Mouse (Mus musculus) midbrain, embryonic 12.5 days (tissue): ENCODE measurements around the gene Tctex1d1. TPM values are rescaled to one million over a fixed set of nuclear protein-coding genes. Genes with fewer than 3 reads are reported as not detected.

Source experiments
- ATAC-seq: fragments of 200-750 bp; cut with Nextera tagmentation; 2 replicates; pipeline ENCODE4 v1.8.0; 2017; ENCODE audit warnings: low read depth, moderate TSS enrichment, moderate library complexity; ENCODE audit not compliant: low FRiP score
- H3K27ac ChIP-seq: fragments of 300-500 bp; sonication (generic); replicated peaks from 2 replicates; pipeline ENCODE4 v1.5.1; 2016; ENCODE audit warnings: mild to moderate bottlenecking
- H3K27me3 ChIP-seq: fragments of 300-500 bp; sonication (generic); 2 replicates; pipeline ENCODE4 v1.6.1; 2016; ENCODE audit warnings: mild to moderate bottlenecking
- H3K36me3 ChIP-seq: fragments of 300-500 bp; sonication (generic); 2 replicates; pipeline ENCODE4 v1.6.1; 2016
- H3K4me1 ChIP-seq: fragments of 300-500 bp; sonication (generic); 2 replicates; pipeline ENCODE4 v1.6.1; 2016
- H3K4me2 ChIP-seq: fragments of 300-500 bp; sonication (generic); replicated peaks from 2 replicates; pipeline ENCODE4 v1.6.1; 2016; ENCODE audit warnings: mild to moderate bottlenecking, moderate library complexity
- H3K4me3 ChIP-seq: fragments of 300-500 bp; sonication (generic); 2 replicates; pipeline ENCODE4 v1.5.1; 2016; ENCODE audit warnings: mild to moderate bottlenecking
- H3K9ac ChIP-seq: fragments of 300-500 bp; sonication (generic); replicated peaks from 2 replicates; pipeline ENCODE4 v1.6.1; 2016; ENCODE audit warnings: mild to moderate bottlenecking, moderate library complexity
- H3K9me3 ChIP-seq: fragments of 300-500 bp; sonication (generic); 2 replicates; pipeline ENCODE4 v1.6.1; 2016; ENCODE audit warnings: mild to moderate bottlenecking
- WGBS: fragments of 180-500 bp; shearing (Covaris S2); methylation state at CpG from one replicate; pipeline ENCODE4 v1.1.7; 2016; 5-methylcytosine and 5-hydroxymethylcytosine counted together
- polyA plus RNA-seq: library from polyadenylated mRNA; unstranded; fragments of >200 nt; fragmentation: Nextera tagmentation; extraction: Ambion mirVana; gene quantifications from 2 replicates; pipeline ENCODE4 v1.2.1, GENCODE M21; 2016

Tctex1d1 gene
- polyA plus RNA-seq, 1 experiment from 2014 or later: not detected

DNA sequence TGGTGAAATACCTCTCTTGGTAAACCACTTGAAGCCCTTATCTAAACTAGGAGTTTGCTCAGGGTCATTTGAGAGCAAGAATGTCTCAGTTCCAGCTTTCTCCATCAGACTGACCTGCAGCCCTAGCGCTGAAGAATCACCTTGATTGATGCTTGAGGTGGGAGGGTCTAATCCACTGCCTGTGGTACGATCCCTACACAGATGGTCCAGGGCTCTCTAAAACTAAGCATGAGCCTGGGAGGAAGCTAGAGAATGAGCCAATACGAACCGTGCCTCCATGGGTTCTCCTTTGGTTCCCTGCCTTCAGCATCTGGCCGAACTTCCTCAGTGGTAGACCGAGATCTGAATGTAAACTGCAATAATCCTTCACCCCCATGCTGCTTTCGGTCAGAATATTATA lies 49.3 kb downstream of the Tctex1d1 start:
- H3K36me3 ChIP-seq: no peaks in the 10 kb centered on the region
- WGBS: 90% methylated on average over 7 of the region's 7 CpGs
- no peak for ATAC-seq
- H3K27me3 ChIP-seq: no peaks in the 10 kb centered on the region
- H3K4me1 ChIP-seq: no peaks in the 10 kb centered on the region
- H3K4me2 ChIP-seq: no peak overlapping the region
- H3K4me3 ChIP-seq: no peak overlapping the region
- no peaks in the 10 kb centered on the region for H3K9me3 ChIP-seq
- H3K27ac ChIP-seq: no peak overlapping the region
- no peak overlapping the region for H3K9ac ChIP-seq

DNA sequence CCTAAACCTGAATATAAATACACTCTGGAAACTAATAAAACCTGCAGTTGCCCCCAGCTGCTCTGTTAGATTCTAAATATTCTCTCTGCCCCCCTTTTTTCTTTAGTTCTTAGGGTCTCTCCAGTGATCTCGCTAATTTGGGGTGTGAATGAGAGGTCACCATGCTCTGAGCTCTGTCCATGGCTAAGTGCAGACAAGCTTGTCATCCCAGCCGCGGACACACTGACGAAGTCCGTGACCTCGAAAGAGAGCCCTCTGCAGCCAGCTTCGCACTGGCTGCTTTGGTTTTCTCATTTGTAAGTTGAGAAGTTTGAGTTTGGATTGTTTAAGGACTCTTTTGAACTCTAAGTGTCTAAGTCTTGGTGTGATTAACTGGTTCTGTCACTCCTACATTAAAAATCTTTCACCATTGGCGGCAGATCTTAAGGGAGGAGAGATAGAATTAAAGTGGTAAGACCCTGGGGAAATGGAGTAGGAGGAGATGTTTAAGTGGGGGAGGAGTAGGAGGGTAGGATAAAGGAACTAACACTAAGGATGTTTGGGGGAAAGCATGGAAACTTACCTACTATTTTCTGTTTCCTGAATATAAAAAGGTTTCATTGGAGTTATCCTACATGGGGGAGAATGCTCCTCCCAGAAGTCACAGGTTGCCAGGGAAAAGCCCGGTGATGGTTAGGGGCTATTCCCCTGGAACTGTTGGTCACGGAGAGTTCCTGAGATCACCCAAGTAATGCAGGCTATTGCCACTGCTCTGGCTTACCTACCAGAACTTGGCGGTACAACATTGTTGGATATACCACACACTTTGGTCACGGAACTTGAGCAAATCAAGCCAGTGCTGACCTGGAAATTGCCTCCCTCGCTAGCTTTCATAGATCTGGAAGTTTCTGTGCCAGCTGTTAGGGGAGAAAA lies 50.0 kb downstream of the Tctex1d1 start:
- H3K4me1 ChIP-seq: no peaks in the 10 kb centered on the region
- no peak overlapping the region for H3K9ac ChIP-seq
- no peaks in the 10 kb centered on the region for H3K36me3 ChIP-seq
- H3K27ac ChIP-seq: no peak overlapping the region
- no peak overlapping the region for H3K4me2 ChIP-seq
- ATAC-seq: no peak
- WGBS: 81% methylated on average over 13 of the region's 13 CpGs
- no peak overlapping the region for H3K4me3 ChIP-seq
- no peaks in the 10 kb centered on the region for H3K9me3 ChIP-seq
- H3K27me3 ChIP-seq: no peaks in the 10 kb centered on the region

DNA sequence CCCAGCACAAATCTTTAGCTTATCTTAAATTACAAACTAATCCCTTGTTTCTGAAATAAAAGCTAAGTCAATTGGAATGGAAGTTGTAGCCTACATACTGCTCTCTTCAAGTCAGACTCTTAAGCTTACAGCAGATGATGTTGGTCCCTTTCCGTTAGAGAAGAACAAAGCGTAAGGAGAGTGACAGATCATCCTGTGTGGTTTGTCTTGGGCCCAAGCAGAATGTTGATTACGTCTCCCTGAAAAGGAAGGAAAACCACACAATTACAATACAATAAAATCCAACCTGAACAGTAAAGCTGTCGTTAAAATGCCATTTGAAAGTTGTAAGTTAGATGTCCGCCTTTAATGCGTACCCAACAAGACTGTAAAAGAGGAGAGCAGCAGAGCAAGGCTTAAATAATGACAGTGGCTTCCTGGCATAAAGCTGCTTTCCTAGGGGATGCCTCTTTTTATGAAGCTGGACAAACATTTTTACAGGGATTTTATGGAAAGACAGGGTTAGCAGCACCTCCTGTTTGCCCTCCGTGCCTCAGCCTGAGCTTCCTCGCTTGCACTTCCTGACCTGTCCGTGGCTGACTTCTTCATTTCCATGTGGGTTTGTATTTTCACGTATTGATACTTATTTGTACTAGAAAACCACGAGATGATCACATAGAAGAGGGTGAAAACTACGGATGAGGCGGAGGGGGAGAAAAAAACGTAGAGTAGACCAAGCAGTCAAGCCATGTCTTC lies 60.9 kb downstream of the Tctex1d1 start:
- no peaks in the 10 kb centered on the region for H3K9me3 ChIP-seq
- no peak overlapping the region for H3K4me3 ChIP-seq
- WGBS: 84% methylated on average over 14 of the region's 14 CpGs
- H3K27me3 ChIP-seq: no peaks in the 10 kb centered on the region
- no peak overlapping the region for H3K4me2 ChIP-seq
- H3K9ac ChIP-seq: no peak overlapping the region
- no peaks in the 10 kb centered on the region for H3K4me1 ChIP-seq
- no peak for ATAC-seq
- no peak overlapping the region for H3K27ac ChIP-seq
- 0 out of 2 replicates have a peak, but pooled peaks cover 3% of the 10 kb centered on the region for H3K36me3 ChIP-seq

DNA sequence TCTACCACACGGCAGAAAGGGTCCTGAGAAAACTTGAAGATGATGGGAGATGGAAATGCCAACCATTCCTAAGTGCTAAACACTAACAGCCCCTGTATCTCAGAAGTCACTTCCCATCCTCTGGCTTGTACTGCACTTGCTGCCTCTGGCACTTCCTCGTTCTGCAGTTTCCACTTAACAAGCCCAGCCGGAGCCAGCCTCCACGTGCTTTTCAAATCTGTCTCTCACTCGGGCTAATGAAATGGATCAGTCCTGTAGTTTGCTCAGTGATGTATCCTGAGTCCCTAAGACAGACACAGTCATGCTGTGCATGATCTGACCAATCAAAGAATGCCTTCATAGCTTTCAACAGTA lies 61.4 kb downstream of the Tctex1d1 start:
- Histone ChIP-seq H3K9ac (no peak overlapping the region), H3K4me1 (no peaks in the 10 kb centered on the region), H3K36me3 (0 out of 2 replicates have a peak, but pooled peaks cover 3% of the 10 kb centered on the region), H3K9me3 (no peaks in the 10 kb centered on the region), H3K27me3 (no peaks in the 10 kb centered on the region), H3K4me3 (no peak overlapping the region), H3K4me2 (no peak overlapping the region), H3K27ac (no peak overlapping the region)
- 81% methylated on average over 5 of the region's 5 CpGs for WGBS
- no peak for ATAC-seq

DNA sequence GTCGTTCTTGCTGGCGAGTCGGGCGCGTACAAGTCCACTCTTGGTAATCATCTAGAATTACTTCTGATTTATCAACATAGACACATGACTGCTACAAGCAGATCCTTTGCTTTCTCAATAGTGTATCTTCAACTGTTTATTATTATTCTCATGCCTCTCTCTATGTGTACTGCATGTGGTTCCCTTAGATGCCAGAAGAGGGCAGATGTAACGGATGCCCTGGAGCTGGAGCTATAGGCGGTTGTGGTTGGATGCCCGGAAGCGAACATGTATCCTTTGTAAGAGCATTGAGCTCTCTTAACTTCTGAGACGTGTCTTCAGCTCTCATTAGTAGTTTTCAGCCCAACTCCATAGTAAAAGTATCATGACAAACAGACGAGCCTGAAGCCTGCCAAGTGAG lies 64.6 kb downstream of the Tctex1d1 start:
- H3K36me3 ChIP-seq: no peaks in the 10 kb centered on the region
- no peak overlapping the region for H3K27ac ChIP-seq
- H3K4me2 ChIP-seq: no peak overlapping the region
- ATAC-seq: no peak
- no peaks in the 10 kb centered on the region for H3K27me3 ChIP-seq
- WGBS: 92% methylated on average over 11 of the region's 11 CpGs
- H3K4me1 ChIP-seq: no peaks in the 10 kb centered on the region
- no peak overlapping the region for H3K4me3 ChIP-seq
- no peaks in the 10 kb centered on the region for H3K9me3 ChIP-seq
- H3K9ac ChIP-seq: no peak overlapping the region

DNA sequence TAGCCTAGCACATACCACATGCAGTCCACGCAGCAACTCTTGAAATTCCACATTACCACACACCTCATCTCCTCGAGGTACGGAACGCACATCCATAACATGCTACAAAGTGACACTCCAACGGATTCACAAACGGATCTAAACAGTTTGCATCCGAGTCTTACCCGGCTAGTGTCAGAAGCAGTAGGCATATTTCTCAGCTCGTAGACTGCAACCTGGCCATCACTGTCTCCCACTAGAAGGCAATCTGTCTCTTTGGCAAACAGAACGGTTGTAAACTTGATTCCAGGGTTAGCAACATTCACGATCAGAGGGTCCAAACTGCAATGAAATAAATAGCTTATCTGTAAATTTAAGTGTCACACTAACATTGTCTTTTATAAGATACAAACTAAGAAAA lies 69.6 kb downstream of the Tctex1d1 start:
- 91% methylated on average over 11 of the region's 11 CpGs for WGBS
- ATAC-seq: no peak

More for the DNA sequence above, 69.6 kb downstream of the Tctex1d1 start:
- H3K4me1 ChIP-seq: no peaks in the 10 kb centered on the region
- no peak overlapping the region for H3K4me3 ChIP-seq
- no peaks in the 10 kb centered on the region for H3K36me3 ChIP-seq
- H3K27ac ChIP-seq: no peak overlapping the region
- no peak overlapping the region for H3K9ac ChIP-seq
- no peak overlapping the region for H3K4me2 ChIP-seq
- H3K27me3 ChIP-seq: no peaks in the 10 kb centered on the region
- peaks cover 4% of the 10 kb centered on the region; the same call in 1 of the 2 replicates for H3K9me3 ChIP-seq

Other genes starting within 250 kb of the Tctex1d1 start
- 30.4 and 32.5 TPM in 2 replicates for gene Sgip1, start 237.3 kb upstream of the Tctex1d1 start, polyA plus RNA-seq
- gene Insl5, start 48.2 kb downstream of the Tctex1d1 start, polyA plus RNA-seq: not detected in 2 replicates
- gene Mier1, start 135.8 kb downstream of the Tctex1d1 start, polyA plus RNA-seq: 43.4 and 43.5 TPM in 2 replicates
- gene Wdr78, start 135.9 kb downstream of the Tctex1d1 start, polyA plus RNA-seq: 5.5 and 5.9 TPM in 2 replicates
- gene Slc35d1, start 236.6 kb downstream of the Tctex1d1 start, polyA plus RNA-seq: 7.0 and 7.8 TPM in 2 replicates